Mouse (Mus musculus) neutrophil, adult 65 days (primary cell): ENCODE measurements around the gene Olfr720. TPM values are rescaled to one million over a fixed set of nuclear protein-coding genes. Genes with fewer than 3 reads are reported as not detected.

Experiments
- total RNA-seq: library from RNA; stranded (reverse); gene quantifications from 2 replicates; pipeline ENCODE4 v1.2.4, GENCODE M21; 2023

Gene Olfr720
- total RNA-seq = not detected in 2 replicates

DNA sequence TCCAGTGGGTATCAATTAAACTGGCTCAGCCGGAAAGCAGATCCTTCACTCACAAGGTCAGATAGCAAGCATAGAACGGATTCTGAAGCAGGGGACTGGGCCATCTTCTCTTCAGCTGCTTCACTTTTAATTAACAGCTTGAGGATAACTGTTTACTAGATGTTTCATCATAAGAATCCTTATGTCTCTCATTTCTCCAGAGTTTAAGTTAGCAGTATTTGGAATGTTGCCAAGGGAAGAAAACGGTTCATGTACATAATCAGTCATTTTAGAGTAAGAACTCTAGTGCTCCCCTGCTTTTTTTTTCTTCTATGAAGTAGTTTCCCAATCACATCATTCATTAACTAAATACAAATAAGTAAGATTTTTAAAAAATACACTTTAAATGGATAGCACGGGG lies at the start of gene Olfr720:
Gene Olfr720 (minus strand): TSS at position 101 of the 400 bp plus-strand sequence.

Other genes with a start within 250 kb of the Olfr720 start
- 43.2 and 69.0 TPM in 2 replicates for gene Atxn7, start 225.4 kb downstream of the Olfr720 start, total RNA-seq
- 38.4 and 44.6 TPM in 2 replicates for gene Thoc7, start 225.0 kb downstream of the Olfr720 start, total RNA-seq
- gene Psmd6, start 65.9 kb downstream of the Olfr720 start, total RNA-seq = 79.5 and 112 TPM in 2 replicates
- not detected in 2 replicates for gene Olfr31, start 136.0 kb upstream of the Olfr720 start, total RNA-seq
- gene Il3ra, start 159.4 kb upstream of the Olfr720 start, total RNA-seq = 28.0 and 31.9 TPM in 2 replicates
- gene Olfr721-ps1, start 214.5 kb upstream of the Olfr720 start, total RNA-seq = not detected in 2 replicates